Mouse (Mus musculus) forebrain, embryonic 11.5 days (tissue): ENCODE data around the gene Vav3. TPM values are rescaled to one million over a fixed set of nuclear protein-coding genes. Genes with fewer than 3 reads are reported as not detected.

ENCODE experiments used
- ATAC-seq: fragments of 200-750 bp; cut with Nextera tagmentation; replicated peaks from 2 replicates; pipeline ENCODE4 v1.8.0; 2017; ENCODE audit warnings: moderate TSS enrichment; ENCODE audit not compliant: low FRiP score
- DNase-seq: peaks from one replicate; pipeline ENCODE4 v3.0.0-alpha.2; 2017; ENCODE audit warnings: low spot score
- H3K27ac ChIP-seq: fragments of 300-500 bp; sonication (generic); 2 replicates; pipeline ENCODE4 v1.5.1; 2014; ENCODE audit warnings: low read depth, low read length
- H3K27me3 ChIP-seq: fragments of 300-500 bp; sonication (generic); 2 replicates; pipeline ENCODE4 v1.6.1; 2014; ENCODE audit warnings: mild to moderate bottlenecking, low read length, mixed read lengths; ENCODE audit not compliant: control insufficient read depth, insufficient read depth
- H3K36me3 ChIP-seq: fragments of 300-500 bp; sonication (generic); 2 replicates; pipeline ENCODE4 v1.6.1; 2014; ENCODE audit warnings: mild to moderate bottlenecking, low read length, moderate library complexity, mixed read lengths; ENCODE audit not compliant: control insufficient read depth, insufficient read depth
- H3K4me1 ChIP-seq: fragments of 300-500 bp; sonication (generic); replicated peaks from 2 replicates; pipeline ENCODE4 v1.6.1; 2014; ENCODE audit warnings: low read length, mixed read lengths; ENCODE audit not compliant: control insufficient read depth, insufficient read depth
- H3K4me2 ChIP-seq: fragments of 300-500 bp; sonication (generic); 2 replicates; pipeline ENCODE4 v1.6.1; 2014; ENCODE audit warnings: low read depth, mild to moderate bottlenecking, low read length, moderate library complexity, mixed read lengths; ENCODE audit not compliant: severe bottlenecking
- H3K4me3 ChIP-seq: fragments of 300-500 bp; sonication (generic); 2 replicates; pipeline ENCODE4 v1.5.1; 2014; ENCODE audit warnings: low read depth, low read length
- H3K9ac ChIP-seq: fragments of 300-500 bp; sonication (generic); 2 replicates; pipeline ENCODE4 v1.6.1; 2014; ENCODE audit warnings: low read length
- H3K9me3 ChIP-seq: fragments of 300-500 bp; sonication (generic); 2 replicates; pipeline ENCODE4 v1.6.1; 2016; ENCODE audit warnings: low read length, mixed read lengths; ENCODE audit not compliant: control insufficient read depth
- WGBS: fragments of 180-500 bp; shearing (Covaris S2); extraction: QIAGEN DNeasy Blood & Tissue Kit; methylation state at CpG from one replicate; pipeline ENCODE4 v1.1.7; 2014; 5-methylcytosine and 5-hydroxymethylcytosine counted together
- polyA plus RNA-seq: library from polyadenylated mRNA; unstranded; fragments of >200 nt; fragmentation: Nextera tagmentation; extraction: Ambion mirVana; gene quantifications from 2 replicates; pipeline ENCODE4 v1.2.1, GENCODE M21; 2014

Vav3 gene
- polyA plus RNA-seq, 1 experiment from 2014 or later, result 9.2 TPM

- ATAC-seq, result no peak
- Histone ChIP-seq H3K27me3 (no peaks in the 10 kb centered on the region), H3K4me3 (no peak overlapping the region), H3K9ac (no peak overlapping the region), H3K36me3 (no peaks in the 10 kb centered on the region), H3K4me2 (no peak overlapping the region), H3K9me3 (no peaks in the 10 kb centered on the region), H3K4me1 (no peaks in the 10 kb centered on the region), H3K27ac (no peak overlapping the region)
- no peak for DNase-seq
- WGBS, result 54% methylated on average over 3 of the region's 3 CpGs
Measured at GRCm38 (mm10) chr3:109572871-109573270, 232.4 kb downstream of the Vav3 start.

GRCm38 (mm10) chr3:109573549-109574146 is 233.2 kb downstream of the Vav3 start:
- no peak for DNase-seq
- no peak overlapping the region for H3K4me3 ChIP-seq
- no peak overlapping the region for H3K27ac ChIP-seq
- ATAC-seq, result no peak
- 76% methylated on average over 10 of the region's 10 CpGs for WGBS
- no peaks in the 10 kb centered on the region for H3K36me3 ChIP-seq
- no peak overlapping the region for H3K9ac ChIP-seq
- no peaks in the 10 kb centered on the region for H3K27me3 ChIP-seq
- no peaks in the 10 kb centered on the region for H3K9me3 ChIP-seq
- H3K4me1 ChIP-seq, result no peaks in the 10 kb centered on the region
- no peak overlapping the region for H3K4me2 ChIP-seq

GRCm38 (mm10) chr3:109574161-109574560 is 233.7 kb downstream of the Vav3 start:
- ATAC-seq (no peak), DNase-seq (no peak)
- Histone ChIP-seq H3K4me1 (no peaks in the 10 kb centered on the region), H3K27ac (no peak overlapping the region), H3K9me3 (no peaks in the 10 kb centered on the region), H3K4me3 (no peak overlapping the region), H3K27me3 (no peaks in the 10 kb centered on the region), H3K9ac (no peak overlapping the region), H3K36me3 (no peaks in the 10 kb centered on the region), H3K4me2 (no peak overlapping the region)
- WGBS, result 81% methylated on average over 6 of the region's 6 CpGs

- DNase-seq, result no peak
- WGBS, result 82% methylated on average over 3 of the region's 3 CpGs
Measured at GRCm38 (mm10) chr3:109578347-109578746, 237.9 kb downstream of the Vav3 start.

GRCm38 (mm10) chr3:109578983-109579382 is 238.5 kb downstream of the Vav3 start:
- Histone ChIP-seq H3K4me2 (no peak overlapping the region), H3K9ac (no peak overlapping the region), H3K4me3 (no peak overlapping the region), H3K9me3 (no peaks in the 10 kb centered on the region), H3K27me3 (no peaks in the 10 kb centered on the region), H3K36me3 (no peaks in the 10 kb centered on the region), H3K27ac (no peak overlapping the region), H3K4me1 (no peaks in the 10 kb centered on the region)
- 88% methylated on average over 7 of the region's 7 CpGs for WGBS
- DNase-seq (no peak), ATAC-seq (no peak)

More at GRCm38 (mm10) chr3:109578347-109578746, 237.9 kb downstream of the Vav3 start:
- H3K4me2 ChIP-seq, result no peak overlapping the region
- H3K4me1 ChIP-seq, result no peaks in the 10 kb centered on the region
- H3K9me3 ChIP-seq, result no peaks in the 10 kb centered on the region
- H3K4me3 ChIP-seq, result no peak overlapping the region
- H3K27ac ChIP-seq, result no peak overlapping the region
- no peaks in the 10 kb centered on the region for H3K27me3 ChIP-seq
- H3K36me3 ChIP-seq, result no peaks in the 10 kb centered on the region
- no peak overlapping the region for H3K9ac ChIP-seq
- no peak for ATAC-seq

- no peak for ATAC-seq
- DNase-seq, result no peak
- H3K9ac ChIP-seq, result no peak overlapping the region
Measured at GRCm38 (mm10) chr3:109585946-109586345, 245.5 kb downstream of the Vav3 start.

GRCm38 (mm10) chr3:109592970-109593369 is 252.5 kb downstream of the Vav3 start:
- Histone ChIP-seq H3K4me2 (no peak overlapping the region), H3K9ac (no peak overlapping the region), H3K27me3 (no peaks in the 10 kb centered on the region), H3K4me3 (no peak overlapping the region), H3K27ac (no peak overlapping the region), H3K36me3 (no peaks in the 10 kb centered on the region), H3K9me3 (no peaks in the 10 kb centered on the region), H3K4me1 (0 out of 2 replicates have a peak, but pooled peaks cover 3% of the 10 kb centered on the region)
- DNase-seq (no peak), ATAC-seq (no peak)
- 84% methylated on average over 6 of the region's 6 CpGs for WGBS

More at GRCm38 (mm10) chr3:109585946-109586345, 245.5 kb downstream of the Vav3 start:
- no peaks in the 10 kb centered on the region for H3K9me3 ChIP-seq
- no peaks in the 10 kb centered on the region for H3K36me3 ChIP-seq
- H3K27ac ChIP-seq, result no peak overlapping the region
- H3K4me2 ChIP-seq, result no peak overlapping the region
- H3K27me3 ChIP-seq, result no peaks in the 10 kb centered on the region
- H3K4me1 ChIP-seq, result no peaks in the 10 kb centered on the region
- H3K4me3 ChIP-seq, result no peak overlapping the region

GRCm38 (mm10) chr3:109596084-109596483 is 255.6 kb downstream of the Vav3 start:
- Histone ChIP-seq H3K9me3 (no peaks in the 10 kb centered on the region), H3K36me3 (no peaks in the 10 kb centered on the region), H3K27me3 (no peaks in the 10 kb centered on the region), H3K4me2 (no peak overlapping the region), H3K4me3 (no peak overlapping the region), H3K27ac (no peak overlapping the region), H3K9ac (no peak overlapping the region), H3K4me1 (0 out of 2 replicates have a peak, but pooled peaks cover 3% of the 10 kb centered on the region)
- DNase-seq, result no peak
- WGBS, result 70% methylated on average over 3 of the region's 3 CpGs
- ATAC-seq, result no peak
